Mouse (Mus musculus) olfactory bulb, adult 2 months (tissue): Measurements from ENCODE around the gene Wdr82. TPM values are rescaled to one million over a fixed set of nuclear protein-coding genes. Genes with fewer than 3 reads are reported as not detected.
A peak's percentile ranks its signal among the peaks of the same experiment; 100 is the strongest.

ENCODE experiments used
- H3K27ac ChIP-seq: fragments of 200-500 bp; 2 replicates; pipeline ENCODE4 v1.5.1; 2012; ENCODE audit warnings: low read depth, low read length; ENCODE audit not compliant: insufficient read depth
- H3K4me1 ChIP-seq: fragments of 200-500 bp; 2 replicates; pipeline ENCODE4 v1.6.1; 2012; ENCODE audit warnings: low read length; ENCODE audit not compliant: control insufficient read depth, insufficient read depth
- H3K4me3 ChIP-seq: fragments of 200-500 bp; 2 replicates; pipeline ENCODE4 v1.5.1; 2012; ENCODE audit warnings: mild to moderate bottlenecking, low read depth, low read length, moderate library complexity; ENCODE audit not compliant: insufficient read depth
- CTCF ChIP-seq: fragments of 200-500 bp; IDR thresholded peaks from 2 replicates; pipeline ENCODE4 v1.5.1; 2012; ENCODE audit warnings: low read depth, mild to moderate bottlenecking, low read length, moderate library complexity; ENCODE audit not compliant: insufficient read depth
- POLR2A ChIP-seq: fragments of 200-500 bp; IDR thresholded peaks from 2 replicates; pipeline ENCODE4 v1.6.1; 2012; ENCODE audit warnings: mild to moderate bottlenecking, low read depth, low read length, moderate library complexity; ENCODE audit not compliant: insufficient read depth
- WGBS: fragments of 180-500 bp; shearing (Covaris S2); methylation state at CpG from one replicate; pipeline ENCODE4 v1.1.7; 2018; 5-methylcytosine and 5-hydroxymethylcytosine counted together
- polyA plus RNA-seq: library from polyadenylated mRNA; stranded (reverse); fragments of >200 nt; gene quantifications from 2 replicates; pipeline ENCODE4 v1.2.4, GENCODE M21; 2012; ENCODE audit warnings: low replicate concordance; ENCODE audit not compliant: missing spikeins, insufficient read depth, insufficient read length

Wdr82 gene
- polyA plus RNA-seq, 1 experiment = not detected

GRCm38 (mm10) chr9:106201895-106202294 lies 31.2 kb downstream of the Wdr82 start:
- WGBS = 83% methylated on average over 3 of the region's 3 CpGs

GRCm38 (mm10) chr9:106202819-106203636 lies 32.3 kb downstream of the Wdr82 start, which contains the start of gene Twf2:
Gene Twf2, plus strand, starts transcription at chr9:106203108.
- Histone ChIP-seq H3K4me3 (peak within 1 kb of the TSS; percentile 72), H3K4me1 (peaks cover 21% of the 10 kb centered on the region), H3K27ac (peak within 1 kb of the TSS; percentile 83)
- under 1% methylated on average over 61 of the region's 61 CpGs for whole genome bisulfite sequencing
- TF ChIP-seq CTCF (no peak), POLR2A (peak; percentile 92)

More at GRCm38 (mm10) chr9:106201895-106202294, 31.2 kb downstream of the Wdr82 start:
- Histone ChIP-seq H3K4me3 (no peak overlapping the region), H3K27ac (no peak overlapping the region), H3K4me1 (peaks cover 21% of the 10 kb centered on the region)
- no peak for TF ChIP-seq CTCF
- TF ChIP-seq POLR2A = no peak

- no peak overlapping the region for H3K4me3 ChIP-seq
- 66% methylated on average over 7 of the region's 7 CpGs for WGBS
- H3K27ac ChIP-seq = no peak overlapping the region
- peaks cover 20% of the 10 kb centered on the region for H3K4me1 ChIP-seq
- TF ChIP-seq CTCF (no peak), POLR2A (no peak)
These were observed 33.5 kb downstream of the Wdr82 start for GRCm38 (mm10) chr9:106203990-106204851.

- TF ChIP-seq CTCF (no peak), POLR2A (no peak)
- WGBS = 85% methylated on average over 7 of the region's 7 CpGs
These were observed 35.1 kb downstream of the Wdr82 start for GRCm38 (mm10) chr9:106205713-106206290.

GRCm38 (mm10) chr9:106206515-106206914 lies 35.8 kb downstream of the Wdr82 start:
- 85% methylated on average over 2 of the region's 2 CpGs for WGBS
- no peak overlapping the region for H3K27ac ChIP-seq
- no peak for TF ChIP-seq CTCF
- no peak for TF ChIP-seq POLR2A
- H3K4me1 ChIP-seq = peaks cover 26% of the 10 kb centered on the region
- no peak overlapping the region for H3K4me3 ChIP-seq

More at GRCm38 (mm10) chr9:106205713-106206290, 35.1 kb downstream of the Wdr82 start:
- H3K4me1 ChIP-seq = peaks cover 20% of the 10 kb centered on the region
- no peak overlapping the region for H3K27ac ChIP-seq
- H3K4me3 ChIP-seq = no peak overlapping the region

GRCm38 (mm10) chr9:106208181-106208580 lies 37.5 kb downstream of the Wdr82 start:
- H3K27ac ChIP-seq = no peak overlapping the region
- TF ChIP-seq POLR2A (no peak), CTCF (no peak)
- no peak overlapping the region for H3K4me3 ChIP-seq
- WGBS = 82% methylated on average over 5 of the region's 5 CpGs
- peaks cover 34% of the 10 kb centered on the region for H3K4me1 ChIP-seq

- 77% methylated on average over 4 of the region's 4 CpGs for WGBS
- no peak overlapping the region for H3K27ac ChIP-seq
- no peak overlapping the region for H3K4me3 ChIP-seq
- TF ChIP-seq POLR2A (no peak), CTCF (no peak)
- peaks cover 23% of the 10 kb centered on the region for H3K4me1 ChIP-seq
These were observed 39.2 kb downstream of the Wdr82 start for GRCm38 (mm10) chr9:106209954-106210353.

- Histone ChIP-seq H3K4me3 (no peak overlapping the region), H3K27ac (no peak overlapping the region), H3K4me1 (peaks cover 18% of the 10 kb centered on the region)
- 47% methylated on average over 9 of the region's 9 CpGs for WGBS
- TF ChIP-seq POLR2A (no peak), CTCF (no peak)
These were observed 40.3 kb downstream of the Wdr82 start for GRCm38 (mm10) chr9:106210853-106211609.
